Mouse (Mus musculus) cortical plate, adult 2 months (tissue): ENCODE results near the gene Hbq1a.

Source experiments
- CTCF ChIP-seq: fragments of 200-500 bp; IDR thresholded peaks from 2 replicates; pipeline ENCODE4 v1.5.1; 2011; ENCODE audit warnings: mild to moderate bottlenecking, control low read depth, low read length; ENCODE audit not compliant: insufficient read depth; ENCODE audit errors: extremely low read depth
- POLR2A ChIP-seq: fragments of 200-500 bp; IDR thresholded peaks from 2 replicates; pipeline ENCODE4 v1.6.1; 2011; ENCODE audit warnings: mild to moderate bottlenecking, low read length, control low read depth; ENCODE audit not compliant: insufficient read depth; ENCODE audit errors: extremely low read depth

DNA sequence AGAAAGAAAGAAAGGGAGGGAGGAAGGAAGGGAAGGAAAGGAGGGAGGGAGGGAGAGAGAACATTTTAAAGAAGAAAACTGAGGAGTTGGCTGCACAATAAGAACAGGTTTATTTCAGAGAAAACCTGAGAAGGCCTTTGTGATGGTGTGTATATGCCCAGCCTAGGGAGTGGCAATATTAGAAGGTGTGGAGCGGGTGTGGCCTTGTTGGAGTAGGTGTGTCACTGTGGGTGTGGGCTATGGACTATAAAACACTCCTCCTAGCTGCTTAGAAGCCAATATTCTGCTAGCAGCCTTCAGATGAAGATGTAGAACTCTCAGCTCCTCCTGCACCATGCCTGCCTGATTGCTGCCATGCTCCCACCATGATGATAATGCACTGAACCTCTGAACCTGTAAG, 43.5 kb downstream of the Hbq1a start:
- TF ChIP-seq POLR2A (no peak), CTCF (no peak)
